Mouse (Mus musculus): ENCODE measurements at regions not wholly inside any gene's neighbourhood (a gene's known extent, or its start where the extent isn't known, plus 50 kb on each side); places are given as distances from the start of the nearest gene placed in this dataset.

- Histone ChIP-seq H3K27ac (replicated peaks; ENCODE audit: low read depth, low read length) (no peak overlapping the region), H3K27me3 (replicated peaks; ENCODE audit: control insufficient read depth, insufficient read depth, low read length) (no peaks in the 10 kb centered on the region), H3K9ac (ENCODE audit: low read depth, low read length) (no peak overlapping the region), H3K4me3 (ENCODE audit: low read depth, low read length) (no peak overlapping the region), H3K4me2 (ENCODE audit: low read depth, low read length) (no peak overlapping the region), H3K36me3 (ENCODE audit: control insufficient read depth, insufficient read depth, low read length) (no peaks in the 10 kb centered on the region), H3K9me3 (ENCODE audit: control insufficient read depth, low read length) (no peaks in the 10 kb centered on the region), H3K4me1 (ENCODE audit: control insufficient read depth, insufficient read depth, low read length) (no peaks in the 10 kb centered on the region)
- peak; percentile 57 for DNase-seq (ENCODE audit: low spot score)
- 11% methylated on average over 5 of the region's 5 CpGs for WGBS
- no peak for ATAC-seq (ENCODE audit: low read depth)
These were observed 67.1 kb upstream of the Gabrg2 start for GRCm38 (mm10) chr11:42067788-42068187.

DNA sequence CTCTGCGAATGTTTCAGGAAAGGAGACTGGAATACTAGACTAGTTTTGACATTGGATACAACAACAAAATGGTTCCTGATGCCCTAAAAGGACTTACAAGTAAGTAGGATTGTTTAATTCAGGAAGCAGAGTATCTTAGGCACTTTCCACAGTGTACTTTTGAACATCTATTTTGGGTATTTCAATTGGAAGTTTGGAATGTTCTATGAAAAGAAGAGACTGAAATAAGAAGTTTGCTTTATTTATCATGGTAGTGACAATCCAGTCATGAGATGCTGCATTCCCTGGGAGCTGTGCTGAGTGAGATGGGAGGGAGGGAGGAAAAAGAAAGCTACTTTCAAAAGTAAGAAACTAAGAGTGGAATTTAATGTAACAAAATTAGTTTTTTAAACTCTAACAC lies 50.9 kb upstream of the Gabrg2 start:
- no peak for ATAC-seq (ENCODE audit: low read depth)
- DNase-seq (ENCODE audit: low spot score) = no peak
- Histone ChIP-seq H3K27me3 (replicated peaks; ENCODE audit: control insufficient read depth, insufficient read depth, low read length) (no peaks in the 10 kb centered on the region), H3K4me2 (ENCODE audit: low read depth, low read length) (no peak overlapping the region), H3K4me1 (ENCODE audit: control insufficient read depth, insufficient read depth, low read length) (no peaks in the 10 kb centered on the region), H3K9ac (ENCODE audit: low read depth, low read length) (no peak overlapping the region), H3K9me3 (ENCODE audit: control insufficient read depth, low read length) (no peaks in the 10 kb centered on the region), H3K4me3 (ENCODE audit: low read depth, low read length) (no peak overlapping the region), H3K27ac (replicated peaks; ENCODE audit: low read depth, low read length) (no peak overlapping the region), H3K36me3 (ENCODE audit: control insufficient read depth, insufficient read depth, low read length) (no peaks in the 10 kb centered on the region)
- 68% methylated on average over 1 of the region's 1 CpGs for WGBS
